Mouse (Mus musculus): ENCODE data around the gene Pcsk5.

Pcsk5 gene

DNA sequence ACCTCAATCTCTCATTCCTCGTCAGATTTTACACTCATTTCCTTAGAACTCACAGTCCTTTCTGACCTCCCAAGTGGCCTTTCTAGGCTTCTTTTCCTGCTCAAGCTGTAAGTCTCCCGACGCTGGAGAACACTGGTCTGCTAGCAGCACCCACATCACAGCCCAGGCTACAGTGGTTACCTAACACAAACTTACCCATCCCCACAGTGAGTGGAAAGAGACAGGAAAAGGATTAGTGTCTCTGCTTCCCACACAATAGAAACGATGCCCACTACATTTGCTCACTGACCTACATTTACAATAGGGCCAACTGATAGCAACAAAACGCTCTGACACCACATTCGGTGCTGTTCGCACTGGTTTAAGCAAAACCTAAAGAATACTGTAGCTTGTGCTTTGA, 24.8 kb downstream of the Pcsk5 start:
- no peak for DNase-seq (ENCODE audit: low read depth, low spot score)

DNA sequence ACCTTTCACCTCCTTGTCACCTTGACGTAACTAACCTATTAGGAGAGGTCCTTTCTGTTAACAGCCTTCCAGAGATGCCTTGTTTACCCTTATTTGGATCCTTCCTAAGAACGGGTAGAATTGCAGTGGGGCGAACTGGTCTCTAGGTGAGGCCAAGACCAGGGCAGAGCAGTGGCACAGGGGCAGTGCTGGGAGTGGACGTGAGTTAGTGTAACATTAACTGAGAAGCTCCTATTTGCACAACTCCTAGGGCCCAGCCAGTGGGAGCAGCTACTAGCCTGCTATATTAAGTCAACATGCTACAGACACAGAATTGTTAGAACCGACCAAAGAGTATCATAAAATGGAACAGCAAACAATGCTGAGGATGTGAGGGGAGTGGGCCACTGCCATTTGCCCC, 30.8 kb downstream of the Pcsk5 start:
- no peak for DNase-seq (ENCODE audit: low read depth, low spot score)

DNA sequence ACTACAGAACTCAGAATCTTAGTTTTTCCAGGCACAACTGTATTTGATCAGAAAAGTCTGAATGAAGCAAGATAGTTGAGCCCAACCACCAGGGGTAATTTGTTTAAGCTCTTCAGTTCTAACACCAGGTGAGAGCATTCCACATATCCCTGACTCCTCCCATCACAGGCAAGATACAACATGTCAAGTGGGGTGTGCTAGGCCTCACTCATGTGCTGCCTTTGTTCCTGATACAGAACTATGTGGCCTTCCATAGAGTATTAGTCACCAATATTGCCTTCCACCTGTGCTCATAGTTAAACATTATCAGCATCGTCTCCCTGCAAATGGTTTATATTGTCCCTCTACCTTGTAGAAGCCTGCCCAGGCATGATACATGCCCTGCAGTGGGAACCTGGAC, 36.6 kb downstream of the Pcsk5 start:
- DNase-seq (ENCODE audit: low read depth, low spot score) = no peak

DNA sequence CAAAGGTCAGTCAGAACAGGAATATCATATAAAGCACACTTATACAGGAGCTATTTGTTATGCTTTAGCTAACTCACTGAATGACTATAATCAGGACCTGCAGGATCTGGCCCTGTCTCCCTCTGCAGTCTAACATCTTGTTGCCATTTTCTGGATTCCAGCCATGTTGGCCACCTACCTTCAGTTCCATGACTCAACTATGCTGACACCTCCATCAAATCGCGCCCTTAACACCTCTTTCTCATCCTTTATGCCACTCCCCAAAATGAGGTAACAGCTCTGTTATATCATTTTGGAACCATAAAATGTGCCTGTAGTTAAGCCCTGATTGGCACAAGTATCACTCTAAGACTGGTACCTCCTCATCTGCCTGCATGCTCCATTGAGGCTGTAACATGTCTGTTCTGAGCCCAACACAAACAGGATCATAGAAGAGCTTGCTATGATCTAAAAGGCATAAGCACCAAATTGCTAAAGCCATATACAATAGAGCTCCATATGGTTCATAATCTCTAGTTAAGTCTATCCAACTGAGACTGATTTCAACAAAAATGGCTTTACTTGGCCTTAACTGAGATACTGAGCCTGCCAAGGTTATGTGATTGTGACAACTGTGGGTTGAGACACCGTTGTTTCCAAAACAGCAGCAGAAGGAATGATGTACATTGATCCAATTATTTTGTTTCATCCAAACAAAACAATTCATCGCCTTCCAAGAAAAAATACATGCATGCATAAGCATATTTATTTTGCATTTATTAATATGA, 37.8 kb downstream of the Pcsk5 start:
- DNase-seq (ENCODE audit: low read depth, low spot score) = no peak

DNA sequence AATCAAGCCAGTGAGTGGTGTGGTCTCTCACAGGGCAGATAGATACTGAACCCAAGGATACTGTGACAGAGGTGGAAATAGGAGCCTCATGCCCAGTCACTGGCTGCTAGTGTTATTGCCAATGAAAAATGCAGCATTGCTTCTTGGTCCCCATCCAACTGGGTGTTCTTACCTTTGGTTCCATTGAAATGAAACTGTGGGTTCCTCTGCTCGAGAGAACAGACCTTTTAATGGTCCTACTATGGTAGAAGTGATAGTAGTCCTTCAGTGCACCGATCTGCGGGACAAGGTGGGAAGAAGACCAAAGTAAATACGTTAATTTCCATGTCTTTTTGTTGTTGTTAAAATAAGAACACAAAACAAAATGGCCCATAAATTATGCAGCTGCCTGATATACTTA, 44.0 kb downstream of the Pcsk5 start:
- no peak for DNase-seq (ENCODE audit: low read depth, low spot score)

DNA sequence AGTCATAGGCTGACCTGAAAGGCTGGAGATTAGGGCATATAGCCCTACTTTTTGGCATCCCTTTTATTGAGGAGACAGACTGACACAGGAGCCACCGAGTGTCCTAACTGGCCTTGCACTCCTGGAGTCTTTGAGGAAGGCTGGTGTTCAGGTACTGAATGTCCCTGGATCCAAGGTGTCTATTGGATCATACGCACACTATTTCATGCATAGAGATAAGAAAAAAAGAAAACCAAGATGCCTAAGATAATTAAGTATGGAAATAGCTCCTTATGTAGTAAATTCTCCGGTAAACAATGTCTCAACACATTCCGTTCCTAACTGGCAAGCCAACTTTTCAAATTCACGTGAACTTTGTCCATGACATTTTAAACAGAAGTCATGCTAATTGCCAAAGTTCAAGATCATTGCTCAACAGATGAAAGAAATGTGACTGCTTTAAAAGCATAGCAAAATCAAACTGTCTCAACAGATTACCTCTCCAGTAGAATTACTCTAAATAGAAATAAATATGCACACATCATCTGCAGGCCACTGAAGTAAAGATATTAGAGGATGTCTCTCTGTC, 45.9 kb downstream of the Pcsk5 start:
- DNase-seq (ENCODE audit: low read depth, low spot score) = no peak

DNA sequence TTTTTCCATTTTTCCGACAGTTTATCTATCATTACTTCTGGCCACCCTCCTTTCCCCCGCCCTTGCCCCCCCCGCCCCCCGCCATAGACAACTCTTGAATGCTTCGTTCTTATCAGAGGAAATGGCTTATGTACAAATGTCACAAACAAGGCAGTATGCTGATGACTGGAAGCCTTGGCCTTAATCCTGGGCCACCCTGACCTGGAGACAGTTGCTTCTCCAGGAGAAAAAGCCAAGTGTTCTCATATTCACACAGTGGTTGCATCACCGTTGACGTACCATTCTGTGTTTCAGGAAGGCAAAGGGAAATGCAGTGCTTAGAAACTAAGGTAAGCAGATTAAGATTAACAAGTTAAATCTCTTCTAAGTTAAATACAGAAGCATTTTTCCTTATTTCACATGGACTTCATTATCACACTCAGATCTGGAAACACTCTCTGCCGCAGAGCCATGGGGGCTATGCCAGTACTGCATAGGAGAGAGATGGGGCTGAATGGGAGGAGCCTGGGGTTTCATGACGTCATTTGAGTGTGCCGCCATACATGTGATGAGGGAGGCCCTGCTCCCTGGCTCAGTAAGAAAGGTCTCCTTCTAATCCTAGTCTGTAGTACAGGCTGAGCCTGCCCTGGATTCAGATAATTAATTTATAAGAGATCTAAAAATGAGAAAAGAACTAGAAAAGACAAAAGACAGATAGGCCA, 48.7 kb downstream of the Pcsk5 start:
- DNase-seq (ENCODE audit: low read depth, low spot score) = no peak

GRCm38 (mm10) chr19:17786744-17787143, 50.7 kb downstream of the Pcsk5 start:
- DNase-seq (ENCODE audit: low read depth, low spot score) = no peak

DNA sequence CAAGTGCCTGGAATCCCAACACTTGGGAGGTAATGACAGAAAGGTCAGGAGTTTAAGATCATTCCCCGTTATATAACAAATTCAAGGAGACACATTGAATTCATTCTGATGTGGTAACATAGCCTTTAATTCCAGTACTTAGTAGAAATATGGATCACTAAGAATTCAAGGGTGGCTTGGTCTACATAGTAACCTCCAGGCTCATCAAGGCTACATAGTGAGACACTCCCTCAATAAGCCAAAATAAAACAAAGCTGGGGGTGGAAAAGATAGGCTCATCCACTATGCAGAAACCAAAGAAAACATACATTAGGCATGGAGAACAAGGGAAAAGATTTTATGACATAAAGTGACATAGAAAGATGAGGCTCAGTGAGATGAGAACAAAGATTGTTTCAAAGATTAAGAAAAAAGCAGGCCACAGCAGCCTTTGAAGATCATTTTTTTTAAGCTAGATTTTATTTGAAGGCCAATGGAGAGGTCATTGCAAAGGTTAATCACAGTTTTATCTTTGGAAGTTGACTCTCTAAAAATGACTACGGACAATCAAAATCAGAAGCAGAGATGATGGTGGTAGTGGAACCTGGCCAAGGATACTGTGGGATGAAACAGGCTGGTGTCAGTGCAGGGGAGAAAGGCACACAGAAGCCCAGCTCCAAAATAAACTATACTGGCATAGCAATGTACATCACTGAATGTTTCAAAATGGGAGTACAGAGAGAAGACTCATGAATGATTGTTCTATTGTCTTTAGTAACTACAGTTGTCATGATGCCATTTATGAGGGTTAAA, 52.8 kb downstream of the Pcsk5 start:
- no peak for DNase-seq (ENCODE audit: low read depth, low spot score)

DNA sequence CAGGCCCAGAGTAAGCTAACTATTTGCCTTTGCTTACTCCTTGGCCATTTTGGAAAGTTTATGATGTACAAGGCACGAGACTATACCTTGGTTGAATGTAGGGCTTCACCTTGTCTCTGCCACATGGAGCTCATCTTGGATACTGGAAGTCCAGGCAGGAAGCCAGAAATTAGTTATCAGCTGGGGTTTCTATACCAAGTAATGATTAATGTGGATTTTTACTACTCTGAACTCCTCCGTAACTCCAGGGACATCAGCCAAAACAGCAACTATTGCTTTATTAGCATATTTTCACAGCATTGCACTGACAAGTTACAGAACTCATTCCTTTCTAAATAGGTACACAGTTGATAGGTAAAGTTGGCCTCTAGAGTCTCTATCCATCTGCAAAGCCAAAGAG, 54.2 kb downstream of the Pcsk5 start:
- DNase-seq (ENCODE audit: low read depth, low spot score) = no peak

- no peak for DNase-seq (ENCODE audit: low read depth, low spot score)
Measured at GRCm38 (mm10) chr19:17781323-17781722, 56.1 kb downstream of the Pcsk5 start.

DNA sequence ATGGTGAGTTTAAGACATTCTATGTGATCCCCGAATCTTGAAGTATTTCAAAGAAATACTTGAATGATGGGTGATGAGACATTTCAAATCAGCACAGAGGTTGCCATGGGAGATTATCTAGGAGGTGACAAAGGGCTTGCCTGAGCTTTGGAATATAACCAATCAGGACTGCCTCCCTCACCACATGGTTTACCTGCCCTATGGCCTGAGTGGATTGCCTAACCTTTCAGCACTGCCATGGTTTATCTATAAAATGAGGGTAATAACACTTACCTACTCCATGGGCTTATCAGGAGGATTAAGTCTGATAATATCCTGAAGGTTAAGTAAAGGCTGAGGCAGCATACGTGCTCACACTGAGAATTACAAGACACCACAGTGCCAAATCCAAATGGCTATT, 61.5 kb downstream of the Pcsk5 start:
- DNase-seq (ENCODE audit: low read depth, low spot score) = no peak

GRCm38 (mm10) chr19:17775097-17775496, 62.3 kb downstream of the Pcsk5 start:
- DNase-seq (ENCODE audit: low read depth, low spot score) = no peak

- DNase-seq (ENCODE audit: low read depth, low spot score) = no peak
Measured at GRCm38 (mm10) chr19:17774061-17774460, 63.4 kb downstream of the Pcsk5 start.

DNA sequence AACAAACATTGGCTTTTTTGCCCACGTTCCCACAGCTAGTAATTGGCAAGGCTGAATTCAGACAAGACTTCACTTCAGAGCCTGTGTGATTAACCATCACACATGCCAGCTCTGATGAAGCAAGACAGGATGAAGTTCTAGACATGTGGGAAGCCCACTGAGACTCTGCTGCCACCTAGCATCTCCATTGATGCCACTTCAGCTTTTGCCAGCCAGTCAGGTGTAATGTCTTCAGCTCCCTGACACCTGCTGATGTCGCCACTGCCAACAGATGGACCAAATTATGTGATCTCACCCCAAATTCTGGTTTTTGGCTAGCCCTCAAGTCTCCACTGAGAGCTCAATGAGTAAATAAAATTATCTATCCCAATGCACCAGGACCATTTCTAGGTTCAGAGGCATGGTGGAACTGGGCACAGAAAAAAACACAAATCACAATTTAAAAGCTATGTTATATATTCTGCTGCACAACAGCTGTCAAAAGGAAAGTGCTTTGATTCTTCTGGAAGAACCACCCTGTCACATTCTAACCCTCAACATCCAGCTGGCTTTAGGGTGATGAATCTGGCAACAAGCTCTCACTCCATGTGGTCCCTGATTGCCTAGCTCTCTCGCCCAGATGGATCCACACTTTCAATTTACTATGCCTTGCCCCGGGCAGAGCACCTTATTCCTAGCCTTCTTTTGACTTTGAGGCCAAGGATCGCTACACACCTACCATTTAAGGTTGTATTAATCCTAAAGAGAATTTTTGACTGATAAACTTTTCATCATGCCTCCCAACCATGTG, 67.6 kb downstream of the Pcsk5 start:
- no peak for DNase-seq (ENCODE audit: low read depth, low spot score)

DNA sequence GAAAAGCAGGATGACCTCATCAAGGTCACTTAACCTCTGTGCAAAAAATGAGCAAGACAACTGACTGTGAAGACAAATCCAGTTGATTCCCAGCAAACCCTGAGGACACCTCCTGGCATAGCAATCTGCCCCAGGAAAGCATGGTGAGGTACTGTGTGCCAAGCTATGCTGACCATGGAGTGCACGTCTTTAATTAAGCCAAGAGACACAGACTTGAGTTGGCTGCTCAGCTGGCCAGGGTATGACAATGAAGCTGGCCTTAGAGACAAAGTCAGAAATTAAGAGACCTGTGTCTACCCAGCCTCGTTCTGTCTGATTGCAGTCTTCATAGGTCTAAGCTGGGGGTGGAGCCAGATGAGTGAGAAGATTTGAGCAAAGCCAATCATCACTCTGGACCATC, 72.4 kb downstream of the Pcsk5 start:
- DNase-seq (ENCODE audit: low read depth, low spot score) = no peak

DNA sequence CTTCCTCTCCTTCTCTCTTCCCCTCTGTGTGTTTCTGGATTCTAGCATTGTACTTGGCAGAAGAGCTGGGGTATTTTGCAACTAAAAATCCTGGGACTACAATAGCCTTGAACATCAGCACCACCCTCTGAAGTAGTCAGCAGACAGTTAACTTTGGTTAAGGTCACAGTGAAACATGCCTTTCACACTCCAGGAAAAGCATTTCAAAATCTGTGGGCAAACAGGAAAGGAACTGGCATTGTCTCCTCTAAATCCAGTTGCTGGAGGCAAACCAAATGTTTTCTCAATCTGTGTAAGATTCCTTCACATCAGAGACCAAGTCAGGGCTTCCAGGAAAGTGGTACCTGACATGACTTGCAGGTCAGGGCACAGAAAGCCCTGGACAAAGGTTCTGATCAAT, 74.7 kb downstream of the Pcsk5 start:
- no peak for DNase-seq (ENCODE audit: low read depth, low spot score)

DNA sequence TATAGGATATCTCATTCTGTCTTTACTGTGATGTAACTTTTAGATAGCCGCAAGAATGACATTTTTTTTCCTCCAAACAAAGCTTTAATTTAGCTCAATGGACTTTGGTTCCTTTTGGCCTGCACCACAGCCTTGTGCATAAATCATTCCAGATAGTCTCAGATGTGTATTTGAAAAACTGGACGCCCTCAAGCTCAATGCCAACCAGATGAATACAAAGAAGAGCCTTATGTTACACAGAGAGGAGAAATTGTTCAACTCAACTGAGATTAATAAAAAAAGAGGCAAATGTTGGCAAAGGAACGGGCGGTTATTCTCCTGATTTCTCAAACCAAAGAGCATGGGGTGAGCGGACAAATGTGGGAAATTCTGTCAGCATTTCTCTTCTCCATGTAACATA, 75.8 kb downstream of the Pcsk5 start:
- no peak for DNase-seq (ENCODE audit: low read depth, low spot score)

DNA sequence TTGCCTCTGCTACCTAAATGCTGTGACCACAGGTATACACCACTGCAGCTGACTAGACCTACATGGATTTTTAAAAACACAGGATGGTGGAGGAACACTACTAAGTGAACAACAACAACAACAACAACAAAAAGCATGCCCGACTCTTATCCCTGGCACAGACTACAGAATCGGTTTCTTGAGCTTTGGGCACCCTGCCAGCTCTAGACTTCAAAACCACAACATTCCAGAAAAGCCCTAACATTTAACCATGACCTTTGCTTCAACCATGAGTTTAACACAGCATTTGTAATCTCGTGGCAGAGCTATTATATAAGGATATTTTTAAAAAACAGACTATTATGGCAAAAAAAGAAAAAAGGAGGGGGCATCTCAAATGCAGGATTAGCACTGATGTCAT, 84.6 kb downstream of the Pcsk5 start:
- peak; percentile 27 for DNase-seq (ENCODE audit: low read depth, low spot score)

DNA sequence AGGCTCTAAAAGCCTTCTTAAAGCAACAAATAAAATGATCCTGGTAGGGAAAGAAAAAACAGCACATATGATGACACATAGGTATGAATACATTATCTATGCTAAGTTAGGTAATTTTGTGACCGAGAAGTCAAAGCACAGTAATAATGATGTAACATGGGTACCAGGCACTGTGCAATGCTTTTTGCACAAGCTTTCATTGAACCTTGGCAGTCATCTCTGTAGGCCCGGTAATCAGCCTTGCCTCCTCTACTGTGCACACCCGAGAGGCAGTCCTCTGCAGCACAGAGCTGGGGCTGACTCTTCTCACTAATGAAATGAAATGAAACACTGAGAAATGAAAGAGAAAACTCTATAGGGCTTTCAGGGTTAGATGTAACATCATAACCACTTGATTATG, 89.1 kb downstream of the Pcsk5 start:
- DNase-seq (ENCODE audit: low read depth, low spot score) = no peak

GRCm38 (mm10) chr19:17745380-17745779, 92.1 kb downstream of the Pcsk5 start:
- no peak for DNase-seq (ENCODE audit: low read depth, low spot score)
